Mouse (Mus musculus): ENCODE results near the gene Enpp6. TPM values are rescaled to one million over a fixed set of nuclear protein-coding genes. Genes with fewer than 3 reads are reported as not detected.

Gene Enpp6
- polyA plus RNA-seq, 1 experiment from 2014 or later: 1.9 TPM

GRCm38 (mm10) chr8:47069634-47070033, 82.9 kb downstream of the Enpp6 start:
- no peak overlapping the region for H3K9ac ChIP-seq
- H3K36me3 ChIP-seq: no peaks in the 10 kb centered on the region
- no peaks in the 10 kb centered on the region for H3K27me3 ChIP-seq (replicated peaks)
- H3K27ac ChIP-seq (replicated peaks): no peak overlapping the region
- no peak overlapping the region for H3K4me3 ChIP-seq
- WGBS: 67% methylated on average over 3 of the region's 3 CpGs
- ATAC-seq (ENCODE audit: extremely low read depth, insufficient number of reproducible peaks, low FRiP score, low TSS enrichment): no peak
- H3K9me3 ChIP-seq: peaks cover 6% of the 10 kb centered on the region; the same call in 1 of the 2 replicates
- H3K4me1 ChIP-seq: no peaks in the 10 kb centered on the region
- no peak overlapping the region for H3K4me2 ChIP-seq

- WGBS: 76% methylated on average over 5 of the region's 5 CpGs
Observed at GRCm38 (mm10) chr8:47072001-47072400, 85.3 kb downstream of the Enpp6 start.

GRCm38 (mm10) chr8:47075941-47076555, 89.4 kb downstream of the Enpp6 start:
- WGBS: 75% methylated on average over 6 of the region's 6 CpGs
- no peak for ATAC-seq (ENCODE audit: extremely low read depth, insufficient number of reproducible peaks, low FRiP score, low TSS enrichment)
- no peak overlapping the region for H3K4me2 ChIP-seq

More at GRCm38 (mm10) chr8:47072001-47072400, 85.3 kb downstream of the Enpp6 start:
- H3K9ac ChIP-seq: no peak overlapping the region
- no peak overlapping the region for H3K4me3 ChIP-seq
- no peaks in the 10 kb centered on the region for H3K4me1 ChIP-seq
- H3K9me3 ChIP-seq: peaks cover 10% of the 10 kb centered on the region; the same call in 1 of the 2 replicates
- no peak overlapping the region for H3K27ac ChIP-seq (replicated peaks)
- H3K27me3 ChIP-seq (replicated peaks): no peaks in the 10 kb centered on the region
- H3K36me3 ChIP-seq: no peaks in the 10 kb centered on the region
- no peak overlapping the region for H3K4me2 ChIP-seq
- ATAC-seq (ENCODE audit: extremely low read depth, insufficient number of reproducible peaks, low FRiP score, low TSS enrichment): no peak

DNA sequence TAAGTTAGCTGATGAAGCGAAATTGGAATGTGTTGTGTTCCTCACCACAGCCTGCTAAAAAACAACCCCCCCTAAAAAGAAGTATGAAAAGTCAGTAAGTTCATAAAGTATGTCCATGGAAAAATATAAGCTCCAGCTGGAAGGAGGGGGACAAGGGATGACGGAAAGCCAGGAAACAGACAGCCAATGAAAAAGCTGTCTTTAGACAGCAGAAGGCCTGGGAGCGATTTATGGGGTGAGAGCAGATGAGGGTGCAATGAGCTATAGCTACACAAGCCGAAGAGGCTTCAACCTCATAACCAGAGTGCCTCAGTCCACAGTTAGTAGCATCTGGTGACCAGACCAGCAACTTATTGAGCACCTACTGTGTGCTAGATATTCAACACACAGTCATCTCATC, 93.3 kb downstream of the Enpp6 start:
- WGBS: 66% methylated on average over 4 of the region's 4 CpGs
- Histone ChIP-seq H3K4me1 (no peaks in the 10 kb centered on the region), H3K4me3 (no peak overlapping the region), H3K36me3 (no peaks in the 10 kb centered on the region), H3K9me3 (0 out of 2 replicates have a peak, but pooled peaks cover 4% of the 10 kb centered on the region), H3K27ac (replicated peaks) (no peak overlapping the region), H3K4me2 (no peak overlapping the region), H3K27me3 (replicated peaks) (no peaks in the 10 kb centered on the region), H3K9ac (no peak overlapping the region)
- no peak for ATAC-seq (ENCODE audit: extremely low read depth, insufficient number of reproducible peaks, low FRiP score, low TSS enrichment)

More at GRCm38 (mm10) chr8:47075941-47076555, 89.4 kb downstream of the Enpp6 start:
- H3K4me3 ChIP-seq: no peak overlapping the region
- H3K27ac ChIP-seq (replicated peaks): no peak overlapping the region
- H3K9ac ChIP-seq: no peak overlapping the region
- peaks cover 10% of the 10 kb centered on the region; the same call in 1 of the 2 replicates for H3K9me3 ChIP-seq
- H3K4me1 ChIP-seq: no peaks in the 10 kb centered on the region
- H3K36me3 ChIP-seq: no peaks in the 10 kb centered on the region
- H3K27me3 ChIP-seq (replicated peaks): no peaks in the 10 kb centered on the region

GRCm38 (mm10) chr8:47082201-47083027, 95.7 kb downstream of the Enpp6 start:
- no peaks in the 10 kb centered on the region for H3K9me3 ChIP-seq
- H3K4me2 ChIP-seq: no peak overlapping the region
- no peaks in the 10 kb centered on the region for H3K36me3 ChIP-seq
- ATAC-seq (ENCODE audit: extremely low read depth, insufficient number of reproducible peaks, low FRiP score, low TSS enrichment): no peak
- H3K27me3 ChIP-seq (replicated peaks): no peaks in the 10 kb centered on the region
- H3K4me1 ChIP-seq: no peaks in the 10 kb centered on the region
- WGBS: 73% methylated on average over 22 of the region's 22 CpGs
- no peak overlapping the region for H3K27ac ChIP-seq (replicated peaks)
- no peak overlapping the region for H3K4me3 ChIP-seq
- no peak overlapping the region for H3K9ac ChIP-seq

DNA sequence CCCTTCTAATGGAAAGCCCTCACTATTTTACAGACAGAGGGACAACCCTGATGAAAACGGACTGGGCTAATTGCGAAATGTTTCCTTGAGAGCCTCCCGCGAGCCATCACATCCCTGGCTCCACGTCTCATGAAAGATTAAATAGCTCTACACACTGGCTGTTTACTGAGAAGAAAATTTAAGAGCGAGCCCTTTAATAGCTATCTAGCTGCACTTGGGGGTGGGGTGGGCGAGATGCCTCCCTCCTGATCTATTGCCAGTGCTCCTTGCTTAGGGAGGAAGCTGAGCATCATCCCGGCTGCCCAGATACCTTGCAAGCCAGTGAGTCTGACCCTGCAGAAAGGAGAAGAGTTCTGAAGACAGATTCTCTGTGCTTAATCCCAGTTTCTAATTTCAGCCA, 103.3 kb downstream of the Enpp6 start:
- H3K9me3 ChIP-seq: no peaks in the 10 kb centered on the region
- H3K36me3 ChIP-seq: no peaks in the 10 kb centered on the region
- no peaks in the 10 kb centered on the region for H3K27me3 ChIP-seq (replicated peaks)
- no peak overlapping the region for H3K9ac ChIP-seq
- H3K4me3 ChIP-seq: no peak overlapping the region
- H3K27ac ChIP-seq (replicated peaks): no peak overlapping the region
- WGBS: 76% methylated on average over 8 of the region's 8 CpGs
- no peak overlapping the region for H3K4me2 ChIP-seq
- no peaks in the 10 kb centered on the region for H3K4me1 ChIP-seq
- no peak for ATAC-seq (ENCODE audit: extremely low read depth, insufficient number of reproducible peaks, low FRiP score, low TSS enrichment)

GRCm38 (mm10) chr8:47105617-47106016, 118.9 kb downstream of the Enpp6 start:
- Histone ChIP-seq H3K9me3 (no peaks in the 10 kb centered on the region), H3K36me3 (no peaks in the 10 kb centered on the region), H3K9ac (no peak overlapping the region), H3K27ac (replicated peaks) (no peak overlapping the region), H3K4me1 (no peaks in the 10 kb centered on the region), H3K27me3 (replicated peaks) (peaks cover 7% of the 10 kb centered on the region; the same call in 1 of the 2 replicates), H3K4me3 (no peak overlapping the region), H3K4me2 (no peak overlapping the region)
- no peak for ATAC-seq (ENCODE audit: extremely low read depth, insufficient number of reproducible peaks, low FRiP score, low TSS enrichment)
- WGBS: 35% methylated on average over 2 of the region's 2 CpGs

DNA sequence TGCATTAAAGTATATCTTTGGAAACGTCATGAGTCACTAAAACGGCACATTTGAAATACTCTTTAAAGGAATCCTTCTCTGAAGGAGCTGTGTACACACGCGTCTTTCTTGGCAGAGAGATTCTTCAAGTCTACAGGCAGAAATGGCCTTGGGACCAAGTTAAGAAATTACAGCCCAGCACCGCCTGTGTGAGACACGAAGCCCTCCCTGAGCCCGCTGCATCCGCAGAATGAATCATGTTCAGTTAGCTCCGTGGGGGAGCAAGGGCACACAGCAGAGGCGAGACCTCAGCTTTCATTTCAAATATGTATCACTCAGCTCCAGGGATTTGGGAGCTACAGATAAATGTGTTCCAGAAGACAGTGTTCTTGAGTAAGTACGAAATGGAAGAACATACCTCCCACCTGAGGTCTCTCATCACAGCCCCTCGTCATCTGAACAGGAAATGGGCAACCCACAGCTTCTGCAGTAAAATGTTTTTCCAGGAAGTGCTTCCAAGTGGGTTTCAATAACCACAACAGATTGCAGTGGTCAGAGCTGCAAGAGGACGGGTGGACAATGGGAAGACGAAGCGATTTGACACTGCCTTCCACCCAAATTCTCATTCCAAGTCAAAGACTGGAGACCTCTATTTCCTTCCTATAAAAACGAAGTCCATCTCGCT, 127.6 kb downstream of the Enpp6 start:
- Histone ChIP-seq H3K9me3 (peaks cover 7% of the 10 kb centered on the region; the same call in 1 of the 2 replicates), H3K27me3 (replicated peaks) (no peaks in the 10 kb centered on the region), H3K4me3 (no peak overlapping the region), H3K4me2 (no peak overlapping the region), H3K4me1 (no peaks in the 10 kb centered on the region), H3K27ac (replicated peaks) (no peak overlapping the region), H3K9ac (no peak overlapping the region), H3K36me3 (no peaks in the 10 kb centered on the region)
- no peak for ATAC-seq (ENCODE audit: extremely low read depth, insufficient number of reproducible peaks, low FRiP score, low TSS enrichment)
- 72% methylated on average over 17 of the region's 17 CpGs for WGBS

DNA sequence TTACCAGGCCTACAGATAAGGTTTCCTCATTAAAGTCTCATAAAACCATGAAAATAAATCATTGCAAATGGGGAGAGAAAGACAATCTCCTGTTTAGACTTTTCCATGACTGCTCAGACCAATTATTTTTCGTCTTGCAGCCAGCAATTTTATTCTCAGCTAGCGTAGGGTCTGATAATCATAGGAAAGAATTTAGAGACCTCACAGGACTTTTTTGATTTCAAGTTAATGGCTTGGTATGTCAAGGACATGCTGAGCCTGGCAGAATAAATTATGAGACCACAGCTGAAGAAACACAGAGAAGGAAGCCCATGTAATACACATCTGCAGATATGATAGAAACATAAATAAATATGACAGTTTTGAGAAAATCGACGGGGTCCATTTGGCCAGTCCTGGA, 130.6 kb downstream of the Enpp6 start:
- no peaks in the 10 kb centered on the region for H3K4me1 ChIP-seq
- no peaks in the 10 kb centered on the region for H3K36me3 ChIP-seq
- no peak overlapping the region for H3K4me2 ChIP-seq
- no peaks in the 10 kb centered on the region for H3K27me3 ChIP-seq (replicated peaks)
- H3K27ac ChIP-seq (replicated peaks): no peak overlapping the region
- 71% methylated on average over 4 of the region's 4 CpGs for WGBS
- H3K9ac ChIP-seq: no peak overlapping the region
- peaks cover 3% of the 10 kb centered on the region; the same call in 1 of the 2 replicates for H3K9me3 ChIP-seq
- no peak overlapping the region for H3K4me3 ChIP-seq
- no peak for ATAC-seq (ENCODE audit: extremely low read depth, insufficient number of reproducible peaks, low FRiP score, low TSS enrichment)

DNA sequence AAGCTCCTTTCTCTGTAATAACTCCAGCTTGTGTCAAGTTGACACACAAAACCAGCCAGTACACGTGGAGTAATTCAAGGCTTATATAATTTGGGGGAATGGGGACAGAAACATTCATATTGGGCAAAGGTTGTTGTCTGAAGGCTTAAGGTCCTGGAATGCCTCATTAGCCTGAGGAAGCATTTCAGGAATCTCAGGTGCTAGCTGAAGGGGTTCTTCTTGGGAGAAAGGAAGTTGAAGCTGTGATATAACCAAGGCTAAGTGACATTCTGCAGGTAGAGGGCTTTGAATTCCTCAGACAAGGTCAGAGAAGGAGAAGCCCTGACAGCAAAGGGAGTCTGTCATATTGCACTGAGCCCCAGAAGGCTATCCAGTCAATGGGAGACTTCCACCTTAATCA, 133.2 kb downstream of the Enpp6 start:
- Histone ChIP-seq H3K4me1 (no peaks in the 10 kb centered on the region), H3K36me3 (no peaks in the 10 kb centered on the region), H3K9ac (no peak overlapping the region), H3K4me2 (no peak overlapping the region), H3K27ac (replicated peaks) (no peak overlapping the region), H3K4me3 (no peak overlapping the region), H3K9me3 (no peaks in the 10 kb centered on the region), H3K27me3 (replicated peaks) (no peaks in the 10 kb centered on the region)
- ATAC-seq (ENCODE audit: extremely low read depth, insufficient number of reproducible peaks, low FRiP score, low TSS enrichment): no peak
- 70% methylated on average over 1 of the region's 1 CpGs for WGBS

DNA sequence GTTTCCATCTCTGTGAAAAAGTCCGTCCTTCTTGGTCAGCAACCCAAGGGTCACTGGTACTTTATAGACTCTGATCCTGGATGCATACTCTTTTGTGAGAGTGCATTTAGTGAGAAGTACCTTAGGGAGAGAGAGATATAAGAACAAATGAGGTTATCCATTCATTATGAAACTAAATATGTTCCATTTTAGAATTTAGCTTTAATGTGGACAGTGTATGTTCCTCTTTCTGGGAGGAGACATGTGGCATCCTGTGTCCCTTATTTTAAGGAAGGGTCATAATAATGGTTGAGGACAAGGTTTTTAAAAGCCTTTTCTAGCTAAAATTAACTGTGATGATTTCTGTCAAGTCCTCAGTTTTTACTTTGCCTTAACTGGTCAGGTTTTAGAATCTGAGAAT, 142.2 kb downstream of the Enpp6 start:
- H3K4me3 ChIP-seq: no peak overlapping the region
- H3K9ac ChIP-seq: no peak overlapping the region
- no peaks in the 10 kb centered on the region for H3K9me3 ChIP-seq
- 91% methylated on average over 1 of the region's 1 CpGs for WGBS
- no peak overlapping the region for H3K4me2 ChIP-seq
- no peak for ATAC-seq (ENCODE audit: extremely low read depth, insufficient number of reproducible peaks, low FRiP score, low TSS enrichment)
- H3K36me3 ChIP-seq: no peaks in the 10 kb centered on the region
- no peaks in the 10 kb centered on the region for H3K4me1 ChIP-seq
- H3K27me3 ChIP-seq (replicated peaks): 0 out of 2 replicates have a peak, but pooled peaks cover 2% of the 10 kb centered on the region
- no peak overlapping the region for H3K27ac ChIP-seq (replicated peaks)

Data from heart, embryonic 13.5 days (tissue).